Mouse (Mus musculus) liver, postnatal 0 days (tissue): ENCODE data around the gene Tec. TPM values are rescaled to one million over a fixed set of nuclear protein-coding genes. Genes with fewer than 3 reads are reported as not detected.

Experiments
- ATAC-seq: fragments of 200-750 bp; cut with Nextera tagmentation; 2 replicates; pipeline ENCODE4 v1.8.0; 2017; ENCODE audit warnings: mild to moderate bottlenecking, moderate library complexity
- DNase-seq: peaks from one replicate; pipeline ENCODE4 v3.0.0-alpha.2; 2016
- H3K27ac ChIP-seq: fragments of 300-500 bp; sonication (generic); 2 replicates; pipeline ENCODE4 v1.5.1; 2014; ENCODE audit warnings: antibody characterized with exemption, moderate library complexity, mild to moderate bottlenecking, low read depth
- H3K27me3 ChIP-seq: fragments of 300-500 bp; sonication (generic); 2 replicates; pipeline ENCODE4 v1.6.1; 2014; ENCODE audit warnings: low read length, control low read depth, mixed read lengths; ENCODE audit not compliant: insufficient read depth
- H3K36me3 ChIP-seq: fragments of 300-500 bp; sonication (generic); replicated peaks from 2 replicates; pipeline ENCODE4 v1.6.1; 2014; ENCODE audit warnings: mild to moderate bottlenecking, control low read depth, low read length, moderate library complexity, mixed read lengths; ENCODE audit not compliant: insufficient read depth
- H3K4me1 ChIP-seq: fragments of 300-500 bp; sonication (generic); 2 replicates; pipeline ENCODE4 v1.6.1; 2014; ENCODE audit warnings: antibody characterized with exemption, mild to moderate bottlenecking, control low read depth; ENCODE audit not compliant: insufficient read depth
- H3K4me2 ChIP-seq: fragments of 300-500 bp; sonication (generic); 2 replicates; pipeline ENCODE4 v1.6.1; 2014; ENCODE audit warnings: low read depth, mild to moderate bottlenecking, low read length, moderate library complexity, mixed read lengths
- H3K4me3 ChIP-seq: fragments of 300-500 bp; sonication (generic); 2 replicates; pipeline ENCODE4 v1.5.1; 2014; ENCODE audit warnings: low read depth, low read length
- H3K9ac ChIP-seq: fragments of 300-500 bp; sonication (generic); replicated peaks from 2 replicates; pipeline ENCODE4 v1.6.1; 2014; ENCODE audit warnings: mild to moderate bottlenecking, moderate library complexity
- H3K9me3 ChIP-seq: fragments of 300-500 bp; sonication (generic); 2 replicates; pipeline ENCODE4 v1.6.1; 2016; ENCODE audit warnings: mild to moderate bottlenecking, control low read depth, low read length, mixed read lengths
- CTCF ChIP-seq: sonication (generic); IDR thresholded peaks from 2 replicates; pipeline ENCODE4 v1.5.1; 2016; ENCODE audit warnings: antibody characterized with exemption, low read depth
- EP300 ChIP-seq: IDR thresholded peaks from 2 replicates; pipeline ENCODE4 v1.6.1; 2016; ENCODE audit warnings: antibody characterized with exemption, low read depth, mild to moderate bottlenecking
- WGBS: fragments of 180-500 bp; shearing (Covaris S2); extraction: QIAGEN DNeasy Blood & Tissue Kit; methylation state at CpG from one replicate; pipeline ENCODE4 v1.1.7; 2014; ENCODE audit not compliant: insufficient replicate concordance; 5-methylcytosine and 5-hydroxymethylcytosine counted together
- polyA plus RNA-seq: library from polyadenylated mRNA; unstranded; fragments of >200 nt; fragmentation: Nextera tagmentation; extraction: Ambion mirVana; gene quantifications from 2 replicates; pipeline ENCODE4 v1.2.1, GENCODE M21; 2015

The Tec gene
- 7.5 and 9.2 TPM in 2 replicates for polyA plus RNA-seq

- H3K36me3 ChIP-seq = no peaks in the 10 kb centered on the region
- no peaks in the 10 kb centered on the region for H3K9me3 ChIP-seq
- ATAC-seq = peak; percentile 92
- H3K4me1 ChIP-seq = peaks cover 28% of the 10 kb centered on the region
- TF ChIP-seq CTCF (0 out of 2 replicates have a peak, but pooled peaks have one; percentile 10), EP300 (no peak)
- WGBS = under 1% methylated on average over 60 of the region's 60 CpGs
- H3K27ac ChIP-seq = peak within 1 kb of the TSS; percentile 83
- H3K9ac ChIP-seq = peak within 1 kb of the TSS; percentile 77
- H3K4me3 ChIP-seq = peak within 1 kb of the TSS; percentile 73
- peak within 1 kb of the TSS; percentile 89 for H3K4me2 ChIP-seq
- no peaks in the 10 kb centered on the region for H3K27me3 ChIP-seq
- peak; percentile 94 for DNase-seq
These were observed at the start of gene Tec for GRCm38 (mm10) chr5:72868091-72868875. Gene Tec (minus strand): TSS chr5:72868483.

- DNase-seq (no peak), ATAC-seq (no peak)
- Histone ChIP-seq H3K27ac (no peak overlapping the region), H3K27me3 (no peaks in the 10 kb centered on the region), H3K9me3 (no peaks in the 10 kb centered on the region), H3K36me3 (no peaks in the 10 kb centered on the region), H3K4me3 (no peak overlapping the region), H3K9ac (no peak overlapping the region), H3K4me2 (no peak overlapping the region), H3K4me1 (peaks cover 30% of the 10 kb centered on the region)
- 12% methylated on average over 1 of the region's 1 CpGs for WGBS
- no peak for TF ChIP-seq CTCF
- no peak for TF ChIP-seq EP300
These were observed 48.6 kb upstream of the Tec start for GRCm38 (mm10) chr5:72916851-72917250.

GRCm38 (mm10) chr5:72916048-72916447 is 47.8 kb upstream of the Tec start:
- 63% methylated on average over 4 of the region's 4 CpGs for WGBS
- H3K4me2 ChIP-seq = peak overlapping the region; percentile 96
- ATAC-seq (no peak), DNase-seq (no peak)
- no peak overlapping the region for H3K4me3 ChIP-seq
- H3K9ac ChIP-seq = peak overlapping the region; percentile 92; the same call in 1 of the 2 replicates
- no peaks in the 10 kb centered on the region for H3K36me3 ChIP-seq
- H3K9me3 ChIP-seq = no peaks in the 10 kb centered on the region
- no peak overlapping the region for H3K27ac ChIP-seq
- TF ChIP-seq EP300 (no peak), CTCF (no peak)
- H3K27me3 ChIP-seq = no peaks in the 10 kb centered on the region
- peaks cover 32% of the 10 kb centered on the region for H3K4me1 ChIP-seq

GRCm38 (mm10) chr5:72914633-72915561 is 46.6 kb upstream of the Tec start:
- H3K27ac ChIP-seq = peak overlapping the region; percentile 96
- TF ChIP-seq EP300 = no peak
- no peak for TF ChIP-seq CTCF
- ATAC-seq (peak; percentile 30), DNase-seq (no peak)
- under 1% methylated on average over 56 of the region's 66 CpGs for WGBS
- H3K36me3 ChIP-seq = no peaks in the 10 kb centered on the region
- H3K9me3 ChIP-seq = no peaks in the 10 kb centered on the region
- H3K27me3 ChIP-seq = no peaks in the 10 kb centered on the region
- H3K4me1 ChIP-seq = peaks cover 34% of the 10 kb centered on the region
- peak overlapping the region; percentile 79 for H3K4me3 ChIP-seq
- H3K4me2 ChIP-seq = peak overlapping the region; percentile 96
- H3K9ac ChIP-seq = peak overlapping the region; percentile 92

- Histone ChIP-seq H3K36me3 (no peaks in the 10 kb centered on the region), H3K9me3 (no peaks in the 10 kb centered on the region), H3K4me2 (peak within 1 kb of the TSS; percentile 96), H3K9ac (peak within 1 kb of the TSS; percentile 92), H3K27ac (peak within 1 kb of the TSS; percentile 96), H3K27me3 (no peaks in the 10 kb centered on the region), H3K4me1 (peaks cover 33% of the 10 kb centered on the region), H3K4me3 (peak within 1 kb of the TSS; percentile 79)
- TF ChIP-seq CTCF = peak; percentile 90
- peak; percentile 13; the same call in 1 of the 2 replicates for TF ChIP-seq EP300
- peak; percentile 93 for ATAC-seq
- under 1% methylated on average over 76 of the region's 83 CpGs for WGBS
- peak; percentile 100 for DNase-seq
These were observed 45.6 kb upstream of the Tec start, which contains the start of gene Slain2 for GRCm38 (mm10) chr5:72913648-72914557. Gene Slain2 (plus strand): TSS chr5:72914304.
